Mouse (Mus musculus) adipocyte (in vitro differentiated cells): ENCODE results near the gene Nr2f1.

ENCODE experiments used
- DNase-seq: peaks from one replicate; pipeline ENCODE4 v3.0.0-alpha.2; 2016; ENCODE audit warnings: low spot score

The Nr2f1 gene

GRCm38 (mm10) chr13:78179312-78180097 is 20.1 kb downstream of the Nr2f1 start:
- no peak for DNase-seq

- DNase-seq = no peak
Measured at GRCm38 (mm10) chr13:78178771-78179170, 20.8 kb downstream of the Nr2f1 start.

GRCm38 (mm10) chr13:78178021-78178420 is 21.5 kb downstream of the Nr2f1 start:
- no peak for DNase-seq

GRCm38 (mm10) chr13:78177381-78177950 is 22.1 kb downstream of the Nr2f1 start:
- DNase-seq = peak; percentile 37

- DNase-seq = no peak
Measured at GRCm38 (mm10) chr13:78175821-78176380, 23.7 kb downstream of the Nr2f1 start.

- no peak for DNase-seq
Measured at GRCm38 (mm10) chr13:78174891-78175290, 24.7 kb downstream of the Nr2f1 start.

- no peak for DNase-seq
Measured at GRCm38 (mm10) chr13:78174191-78174590, 25.4 kb downstream of the Nr2f1 start.

GRCm38 (mm10) chr13:78172861-78173260 is 26.7 kb downstream of the Nr2f1 start:
- DNase-seq = no peak

- DNase-seq = no peak
Measured at GRCm38 (mm10) chr13:78171984-78172636, 27.4 kb downstream of the Nr2f1 start.

GRCm38 (mm10) chr13:78171320-78171719 is 28.2 kb downstream of the Nr2f1 start:
- DNase-seq = peak; percentile 31

- DNase-seq = peak; percentile 27
Measured at GRCm38 (mm10) chr13:78168166-78168565, 31.4 kb downstream of the Nr2f1 start.

- DNase-seq = no peak
Measured at GRCm38 (mm10) chr13:78164941-78165340, 34.6 kb downstream of the Nr2f1 start.

GRCm38 (mm10) chr13:78163087-78163958 is 36.2 kb downstream of the Nr2f1 start:
- peak; percentile 89 for DNase-seq

GRCm38 (mm10) chr13:78162149-78162548 is 37.4 kb downstream of the Nr2f1 start:
- DNase-seq = no peak

- no peak for DNase-seq
Measured at GRCm38 (mm10) chr13:78157465-78157864, 42.1 kb downstream of the Nr2f1 start.
